Mouse (Mus musculus) hindbrain, embryonic 10.5 days (tissue): Measurements from ENCODE around the gene Il4i1. TPM values are rescaled to one million over a fixed set of nuclear protein-coding genes. Genes with fewer than 3 reads are reported as not detected.

ENCODE experiments used
- DNase-seq: peaks from one replicate; pipeline ENCODE4 v3.0.0-alpha.2; 2017; ENCODE audit warnings: low spot score
- H3K27ac ChIP-seq: fragments of 300-500 bp; sonication (generic); 2 replicates; pipeline ENCODE4 v1.5.1; 2016; ENCODE audit warnings: mild to moderate bottlenecking, moderate library complexity
- H3K27me3 ChIP-seq: fragments of 300-500 bp; sonication (generic); 2 replicates; pipeline ENCODE4 v1.6.1; 2016; ENCODE audit warnings: mild to moderate bottlenecking; ENCODE audit not compliant: poor library complexity, insufficient read depth, severe bottlenecking
- H3K36me3 ChIP-seq: fragments of 300-500 bp; sonication (generic); 2 replicates; pipeline ENCODE4 v1.6.1; 2016; ENCODE audit warnings: mild to moderate bottlenecking, moderate library complexity
- H3K4me1 ChIP-seq: fragments of 300-500 bp; sonication (generic); replicated peaks from 2 replicates; pipeline ENCODE4 v1.6.1; 2016; ENCODE audit warnings: mild to moderate bottlenecking
- H3K4me3 ChIP-seq: fragments of 300-500 bp; sonication (generic); 2 replicates; pipeline ENCODE4 v1.5.1; 2016; ENCODE audit warnings: mild to moderate bottlenecking, moderate library complexity
- H3K9me3 ChIP-seq: fragments of 300-500 bp; sonication (generic); 2 replicates; pipeline ENCODE4 v1.6.1; 2016; ENCODE audit warnings: mild to moderate bottlenecking, moderate library complexity
- WGBS: fragments of 180-500 bp; shearing (Covaris S2); methylation state at CpG from one replicate; pipeline ENCODE4 v1.1.7; 2016; 5-methylcytosine and 5-hydroxymethylcytosine counted together
- microRNA counts: library from miRNA; unstranded; fragments of <30 nt; microRNA quantifications from one replicate; lab custom pipeline; 2017
- polyA plus RNA-seq: library from polyadenylated mRNA; unstranded; fragments of >200 nt; fragmentation: Nextera tagmentation; extraction: Ambion mirVana; gene quantifications from 2 replicates; pipeline ENCODE4 v1.2.1, GENCODE M21; 2016

Il4i1 gene
- polyA plus RNA-seq, 1 experiment from 2014 or later: 1.9 TPM

DNA sequence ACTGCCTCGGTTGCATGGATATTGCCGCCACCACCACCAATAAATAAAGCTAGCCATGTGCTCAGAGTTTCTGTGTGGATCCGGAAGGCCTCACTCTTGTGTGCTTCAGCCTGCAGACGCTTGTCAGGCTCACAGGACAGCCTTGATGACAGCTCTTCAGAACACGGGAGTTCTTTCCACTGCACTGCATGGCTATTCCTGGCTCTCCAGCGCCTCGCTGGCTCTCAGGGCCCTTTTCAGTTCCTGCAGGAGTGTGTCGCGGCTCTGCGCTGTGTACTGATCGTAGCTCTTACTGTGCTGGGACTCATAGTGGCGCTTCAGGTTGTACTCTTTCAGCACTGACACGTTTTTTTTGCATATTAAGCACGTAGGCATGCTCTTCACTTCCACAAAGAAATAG is 61.6 kb downstream of the Il4i1 start:
- Histone ChIP-seq H3K4me1 (peaks cover under 1% of the 10 kb centered on the region; the same call in 1 of the 2 replicates), H3K36me3 (peaks cover 74% of the 10 kb centered on the region), H3K27me3 (no peaks in the 10 kb centered on the region), H3K9me3 (no peaks in the 10 kb centered on the region), H3K27ac (no peak overlapping the region), H3K4me3 (no peak overlapping the region)
- DNase-seq: no peak
- WGBS: 92% methylated on average over 14 of the region's 14 CpGs

DNA sequence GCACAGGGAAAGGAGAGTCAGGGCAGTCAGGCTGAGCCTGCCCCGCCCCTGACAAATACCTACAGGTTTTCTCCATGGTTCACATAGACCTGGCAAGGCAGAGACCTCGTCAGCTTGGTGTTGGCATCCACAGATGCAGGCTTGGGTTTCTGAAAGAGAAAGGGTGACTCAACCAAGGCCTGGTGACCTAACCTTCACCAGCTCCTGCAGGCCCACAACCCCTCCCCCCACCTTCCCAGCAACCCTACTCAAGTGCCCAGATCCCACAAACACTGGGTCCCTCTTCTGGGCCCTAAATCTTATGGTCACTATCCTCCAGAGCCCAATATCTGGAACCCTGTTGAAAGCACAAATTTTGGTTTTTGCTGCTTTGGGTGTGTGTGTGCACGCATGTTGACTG is 66.8 kb downstream of the Il4i1 start:
- H3K4me3 ChIP-seq: no peak overlapping the region
- H3K27ac ChIP-seq: no peak overlapping the region
- 94% methylated on average over 3 of the region's 3 CpGs for WGBS
- H3K36me3 ChIP-seq: peaks cover 98% of the 10 kb centered on the region
- no peak for DNase-seq
- H3K4me1 ChIP-seq: peaks cover 16% of the 10 kb centered on the region; the same call in 1 of the 2 replicates
- no peaks in the 10 kb centered on the region for H3K27me3 ChIP-seq
- H3K9me3 ChIP-seq: no peaks in the 10 kb centered on the region

- no peak for DNase-seq
- H3K27ac ChIP-seq: no peak overlapping the region
- H3K4me1 ChIP-seq: peaks cover 26% of the 10 kb centered on the region; the same call in 1 of the 2 replicates
- H3K4me3 ChIP-seq: no peak overlapping the region; the same call in 1 of the 2 replicates
- H3K9me3 ChIP-seq: no peaks in the 10 kb centered on the region
- no peaks in the 10 kb centered on the region for H3K27me3 ChIP-seq
- H3K36me3 ChIP-seq: peaks cover 98% of the 10 kb centered on the region
- WGBS: 95% methylated on average over 5 of the region's 5 CpGs
Measured at GRCm38 (mm10) chr7:44884637-44885036, 68.5 kb downstream of the Il4i1 start.

DNA sequence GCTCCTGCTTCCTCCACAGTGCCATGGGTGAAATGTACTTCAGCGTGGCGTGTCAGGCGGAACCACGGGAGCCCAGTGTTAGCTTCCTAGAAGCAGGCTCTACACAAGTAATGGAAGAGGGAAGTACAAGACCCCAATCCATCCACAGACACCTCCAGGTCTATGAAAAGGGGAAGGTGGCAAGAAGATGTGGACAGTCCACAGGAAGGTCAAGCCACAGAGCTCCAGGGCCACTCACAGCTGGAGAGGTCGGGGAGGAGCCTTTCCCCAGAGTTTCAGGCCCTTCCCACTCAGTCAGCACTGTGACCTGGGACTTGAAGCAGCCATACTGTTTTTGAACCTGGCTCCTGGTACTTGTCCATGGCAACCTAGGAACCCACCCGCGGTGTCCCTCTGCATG is 70.8 kb downstream of the Il4i1 start:
- no peak for DNase-seq
- Histone ChIP-seq H3K27me3 (no peaks in the 10 kb centered on the region), H3K4me3 (no peak overlapping the region), H3K4me1 (peaks cover 41% of the 10 kb centered on the region), H3K36me3 (peaks cover 90% of the 10 kb centered on the region), H3K27ac (no peak overlapping the region), H3K9me3 (no peaks in the 10 kb centered on the region)
- 92% methylated on average over 7 of the region's 7 CpGs for WGBS

- Histone ChIP-seq H3K4me1 (peaks cover 46% of the 10 kb centered on the region), H3K27ac (no peak overlapping the region), H3K9me3 (no peaks in the 10 kb centered on the region), H3K4me3 (peak overlapping the region; percentile 20; the same call in 1 of the 2 replicates), H3K36me3 (peaks cover 75% of the 10 kb centered on the region), H3K27me3 (no peaks in the 10 kb centered on the region)
- DNase-seq: no peak
- WGBS: 94% methylated on average over 13 of the region's 13 CpGs
Measured at GRCm38 (mm10) chr7:44888256-44889105, 72.3 kb downstream of the Il4i1 start.

GRCm38 (mm10) chr7:44890180-44890579 is 74.0 kb downstream of the Il4i1 start:
- WGBS: 90% methylated on average over 6 of the region's 7 CpGs
- Histone ChIP-seq H3K4me3 (peak overlapping the region; percentile 88), H3K27ac (no peak overlapping the region), H3K4me1 (peaks cover 61% of the 10 kb centered on the region), H3K9me3 (no peaks in the 10 kb centered on the region), H3K36me3 (peaks cover 58% of the 10 kb centered on the region), H3K27me3 (no peaks in the 10 kb centered on the region)
- no peak for DNase-seq

MicroRNA genes within 50 kb of the gene (microRNA counts, 519-probe panel; counts per million panel counts)
- microRNA mmu-miR-707 (lab: Ali Mortazavi, UCI): 1,255 counts per million, percentile 77 among the panel's probes with 10 or more counts

Other genes with a start within 250 kb of the Il4i1 start
- gene Napsa, start 244.0 kb upstream of the Il4i1 start, polyA plus RNA-seq: 0.38 and 0.86 TPM in 2 replicates
- gene Kcnc3, start 225.7 kb upstream of the Il4i1 start, polyA plus RNA-seq: 1.3 and 1.5 TPM in 2 replicates
- gene Myh14, start 145.5 kb upstream of the Il4i1 start, polyA plus RNA-seq: 1.5 and 2.4 TPM in 2 replicates
- gene Izumo2, start 107.6 kb upstream of the Il4i1 start, polyA plus RNA-seq: not detected in 2 replicates
- 45.3 and 46.6 TPM in 2 replicates for gene Vrk3, start 68.0 kb upstream of the Il4i1 start, polyA plus RNA-seq
- 3.6 and 4.0 TPM in 2 replicates for gene Zfp473, start 65.3 kb upstream of the Il4i1 start, polyA plus RNA-seq
- 135 and 158 TPM in 2 replicates for gene Nup62, start 299 bp upstream of the Il4i1 start, polyA plus RNA-seq
- 4.6 TPM in 2 replicates for gene Atf5, start 271 bp downstream of the Il4i1 start, polyA plus RNA-seq
- 81.7 and 93.3 TPM in 2 replicates for gene Akt1s1, start 32.6 kb downstream of the Il4i1 start, polyA plus RNA-seq
- 77.1 and 91.1 TPM in 2 replicates for gene Tbc1d17, start 32.7 kb downstream of the Il4i1 start, polyA plus RNA-seq
- gene Pnkp, start 40.8 kb downstream of the Il4i1 start, polyA plus RNA-seq: 36.3 and 40.2 TPM in 2 replicates
- gene Ptov1, start 53.4 kb downstream of the Il4i1 start, polyA plus RNA-seq: 478 and 579 TPM in 2 replicates
- gene Med25, start 76.3 kb downstream of the Il4i1 start, polyA plus RNA-seq: 187 and 223 TPM in 2 replicates
- 24.4 and 28.4 TPM in 2 replicates for gene Fuz, start 79.7 kb downstream of the Il4i1 start, polyA plus RNA-seq
- gene Ap2a1, start 113.1 kb downstream of the Il4i1 start, polyA plus RNA-seq: 80.7 and 93.1 TPM in 2 replicates
- gene Tsks, start 126.8 kb downstream of the Il4i1 start, polyA plus RNA-seq: 0.08 TPM in 1 of 2 replicates, not detected in the other
- 22.4 and 26.8 TPM in 2 replicates for gene Cpt1c, start 158.5 kb downstream of the Il4i1 start, polyA plus RNA-seq
- gene Prmt1, start 170.2 kb downstream of the Il4i1 start, polyA plus RNA-seq: 843 and 861 TPM in 2 replicates
- gene Irf3, start 181.3 kb downstream of the Il4i1 start, polyA plus RNA-seq: 76.7 and 78.1 TPM in 2 replicates
- gene Bcl2l12, start 182.3 kb downstream of the Il4i1 start, polyA plus RNA-seq: 69.6 and 73.9 TPM in 2 replicates
- gene Scaf1, start 200.0 kb downstream of the Il4i1 start, polyA plus RNA-seq: 44.0 and 49.9 TPM in 2 replicates
- 24.4 and 24.8 TPM in 2 replicates for gene Rras, start 201.6 kb downstream of the Il4i1 start, polyA plus RNA-seq
- gene Prr12, start 236.5 kb downstream of the Il4i1 start, polyA plus RNA-seq: 11.9 and 13.4 TPM in 2 replicates
- 67.8 and 70.7 TPM in 2 replicates for gene Nosip, start 246.0 kb downstream of the Il4i1 start, polyA plus RNA-seq
- gene Prrg2, start 246.3 kb downstream of the Il4i1 start, polyA plus RNA-seq: 16.9 and 18.6 TPM in 2 replicates